8 mouse cellular contexts compared by ENCODE assay signal in genomic region chr11:61956572-61957295, GRCm38 (mm10). TPM values are rescaled to one million over a fixed set of nuclear protein-coding genes. Genes with fewer than 3 reads are reported as not detected.
A peak's percentile ranks its signal among the peaks of the same experiment; 100 is the strongest.
DNase-seq lines count a peak whose midpoint lies in the region; ATAC-seq and TF ChIP-seq lines count a peak whose summit lies in the region.

Gene Specc1 (plus strand): TSS chr11:61956763.

- no peaks in the 10 kb centered on the region for H3K4me1 ChIP-seq in lung, embryonic 14.5 days (ENCODE audit: insufficient read depth)

- DNase-seq in MN1 (ENCODE audit: low spot score), result peak; percentile 88
- peak; percentile 98 for DNase-seq in cerebellum, adult 8-10 months
- DNase-seq in forelimb bud, embryonic 11.5 days (ENCODE audit: low read depth, low spot score), result peak; percentile 91
- peak; percentile 82 to 93 for DNase-seq in layer of hippocampus, adult 8-10 months (ENCODE audit: low spot score in 2 of 2)
- peak; percentile 94 for DNase-seq in lung, embryonic 14.5 days
- peak; percentile 90 for DNase-seq in testis, postnatal 14 days (ENCODE audit: low spot score)

- H3K9me3 ChIP-seq in lung, embryonic 14.5 days (ENCODE audit: low read depth, low read length), result no peaks in the 10 kb centered on the region

- ATAC-seq in hematopoietic stem cell, adult 5-6 weeks (replicated peaks in 1 of 2; ENCODE audit: insufficient read depth in 1 of 2, low FRiP score in 2 of 2, low TSS enrichment in 1 of 2, low read depth in 1 of 2, poor library complexity in 2 of 2, severe bottlenecking in 2 of 2), result peak; percentile 78 to 86
- ATAC-seq in lung, embryonic 14.5 days (ENCODE audit: insufficient read depth), result peak; percentile 93
- ATAC-seq in neutrophil, adult 5-6 weeks (ENCODE audit: extremely low read depth, insufficient number of reproducible peaks, low FRiP score, poor library complexity, severe bottlenecking), result peak; percentile 83

- peaks cover 21% of the 10 kb centered on the region for H3K27me3 ChIP-seq in lung, embryonic 14.5 days (ENCODE audit: insufficient read depth, low read length)

- peak; percentile 94 for TF ChIP-seq CTCF in lung, embryonic 14.5 days (IDR thresholded peaks at IDR 0.05; ENCODE audit: low read depth)

- no peaks in the 10 kb centered on the region for H3K36me3 ChIP-seq in lung, embryonic 14.5 days (ENCODE audit: insufficient read depth)

- under 1% methylated on average over 58 of the region's 58 CpGs for WGBS in lung, embryonic 14.5 days

- peak within 1 kb of the TSS; percentile 58 for H3K4me3 ChIP-seq in lung, embryonic 14.5 days (ENCODE audit: low read depth, low read length)

- no peak within 1 kb of the TSS for H3K27ac ChIP-seq in lung, embryonic 14.5 days (ENCODE audit: low read depth)

- peak within 1 kb of the TSS; percentile 38 for H3K9ac ChIP-seq in lung, embryonic 14.5 days

- H3K4me2 ChIP-seq in lung, embryonic 14.5 days, result peak within 1 kb of the TSS; percentile 99

RNA-seq across cellular contexts. Expression of gene Specc1, which starts in this region (rescaled TPM):
- total RNA-seq in hematopoietic stem cell, adult 5-6 weeks (2017), result 25.6 and 30.1 TPM in 2 replicates
- 100 to 1,000 TPM in 1 of 4 experiments, 10 to 100 TPM in 3; 72.3 to 103 (median 91.0) TPM for total RNA-seq in layer of hippocampus, adult 8-10 months (2022)
- 13.0 and 13.4 TPM in 2 replicates for polyA plus RNA-seq in lung, embryonic 14.5 days (2014; fragmentation: Nextera tagmentation; extraction: Ambion mirVana)
- total RNA-seq in neutrophil, adult 5-6 weeks (2017), result 16.7 and 17.7 TPM in 2 replicates
